Mouse (Mus musculus): ENCODE results near the gene Gna13. TPM values are rescaled to one million over a fixed set of nuclear protein-coding genes. Genes with fewer than 3 reads are reported as not detected.
A peak's percentile ranks its signal among the peaks of the same experiment; 100 is the strongest.

Gene Gna13
- total and polyA plus RNA-seq, 3 experiments, result 32.2 to 57.6 (median 39.3) TPM

DNA sequence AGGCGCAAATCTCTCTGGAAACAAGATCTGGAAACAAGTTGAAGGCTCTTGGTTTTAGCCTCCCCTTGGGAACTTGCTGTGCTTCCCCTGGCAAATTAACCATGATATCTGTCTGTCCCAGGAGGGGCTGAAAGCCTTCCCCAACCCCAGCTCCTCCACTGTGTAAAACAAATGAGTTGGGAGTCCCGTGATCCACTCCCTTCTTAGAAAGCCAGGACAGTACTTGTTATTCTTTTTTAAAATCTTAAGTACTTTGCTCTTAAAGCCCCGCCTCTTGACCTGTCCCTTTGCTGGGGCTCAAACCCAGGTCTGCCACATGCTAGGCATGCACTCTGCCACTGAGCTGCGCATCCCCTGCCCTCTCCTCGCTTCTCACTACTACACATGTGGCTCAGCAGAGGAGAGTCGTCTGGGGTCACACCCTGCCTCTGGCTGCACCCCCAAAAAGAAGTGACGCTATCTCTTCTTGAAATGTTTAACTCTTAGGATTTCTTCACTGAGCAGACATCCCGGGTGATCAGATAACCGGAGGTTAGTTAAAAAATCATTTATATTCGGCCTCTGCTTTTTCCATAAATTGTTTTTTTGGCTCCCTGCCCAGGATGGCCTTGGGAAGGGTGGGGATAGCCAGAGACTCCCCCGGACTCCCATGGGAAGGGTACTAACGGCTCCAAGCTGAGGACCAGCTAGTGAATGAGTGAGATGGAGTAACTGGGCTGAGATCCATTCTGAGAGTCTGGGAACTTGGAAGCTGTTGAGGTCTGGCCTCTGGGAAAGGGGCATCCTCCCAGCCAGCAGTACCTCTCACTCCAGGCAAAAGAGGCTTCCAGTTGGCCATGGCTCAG lies 9.0 kb upstream of the Gna13 start:
- DNase-seq (ENCODE audit: extremely low read depth), result no peak
- Histone ChIP-seq H3K9me3 (replicated peaks; ENCODE audit: low read length) (no peaks in the 10 kb centered on the region), H3K27ac (ENCODE audit: insufficient read depth, low read depth) (no peak overlapping the region), H3K79me2 (replicated peaks; ENCODE audit: control insufficient read depth, extremely low read depth, insufficient read depth, poor library complexity, severe bottlenecking) (no peaks in the 10 kb centered on the region), H3K4me2 (ENCODE audit: insufficient read depth, low read depth, poor library complexity, severe bottlenecking) (no peak overlapping the region), H3K36me3 (replicated peaks in 1 of 2; ENCODE audit: control insufficient read depth in 1 of 2, insufficient read depth in 1 of 2, low read length in 1 of 2) (peaks cover 0 to 10% of the 10 kb centered on the region in 2 experiments), H3K9ac (ENCODE audit: insufficient read depth, low read depth) (no peak overlapping the region), H3K4me3 (replicated peaks in 1 of 3; ENCODE audit: low read depth in 2 of 3, low read length in 2 of 3, poor library complexity in 1 of 3) (no peak overlapping the region), H3K27me3 (replicated peaks) (peaks cover 5% of the 10 kb centered on the region), H3K4me1 (ENCODE audit: control insufficient read depth in 1 of 2, insufficient read depth in 2 of 2) (peaks cover 6 to 16% of the 10 kb centered on the region in 2 experiments)
- TF ChIP-seq MAX (IDR thresholded peaks at IDR 0.05; ENCODE audit: low read length) (no peak), POLR2A (IDR thresholded peaks at IDR 0.05; ENCODE audit: low read depth, low read length) (no peak), USF1 (IDR thresholded peaks at IDR 0.05; ENCODE audit: low read depth, low read length) (no peak), BHLHE40 (IDR thresholded peaks at IDR 0.05; ENCODE audit: low read depth, low read length) (peak; percentile 62), TBP (conservative IDR thresholded peaks at IDR 0.05; ENCODE audit: low read depth, low read length) (0 out of 2 replicates have a peak, but pooled peaks have one; percentile 49), TCF12 (IDR thresholded peaks at IDR 0.05; ENCODE audit: low read depth, low read length) (no peak), ETS1 (conservative IDR thresholded peaks at IDR 0.05; ENCODE audit: low read depth, low read length) (peak; percentile 47; the same call in 1 of the 2 replicates)
- dilution Hi-C loops (cut with MboI; ENCODE audit: extremely low pct_ligation_motif_present, extremely low pct_unique_long_range_greater_than_20kb, low sequenced_read_pairs) (no loop called here), in situ Hi-C loops (cut with MboI; ENCODE audit: low pct_ligation_motif_present, low pct_unique_long_range_greater_than_20kb, low sequenced_read_pairs) (no loop called here)

DNA sequence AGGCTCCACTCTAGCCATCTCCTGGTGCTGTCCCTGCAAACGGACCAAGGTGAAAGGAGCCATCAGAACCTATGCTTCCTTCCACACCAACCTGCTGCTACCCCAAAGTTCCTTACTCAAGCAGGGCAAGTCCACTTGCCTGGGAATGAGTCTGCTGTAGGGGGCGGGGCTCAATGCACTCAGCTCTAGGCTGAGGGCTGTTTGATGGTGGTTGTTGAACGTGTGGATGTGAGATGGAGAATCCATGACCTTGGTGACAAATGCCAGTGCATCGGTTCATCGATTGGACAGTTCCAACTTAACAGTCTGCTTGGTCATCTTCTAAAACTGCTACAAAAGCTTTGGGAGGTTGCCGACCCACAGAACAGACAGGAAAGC lies 8.4 kb upstream of the Gna13 start:
- in situ Hi-C loops (cut with MboI; ENCODE audit: low pct_ligation_motif_present, low pct_unique_long_range_greater_than_20kb, low sequenced_read_pairs), result no loop called here
- Histone ChIP-seq H3K27me3 (replicated peaks) (peaks cover 5% of the 10 kb centered on the region), H3K9me3 (replicated peaks; ENCODE audit: low read length) (no peaks in the 10 kb centered on the region), H3K4me1 (ENCODE audit: control insufficient read depth in 1 of 2, insufficient read depth in 2 of 2) (peaks cover 5 to 18% of the 10 kb centered on the region in 2 experiments; a peak in 3 of 4 replicates), H3K4me2 (ENCODE audit: insufficient read depth, low read depth, poor library complexity, severe bottlenecking) (no peak overlapping the region), H3K9ac (ENCODE audit: insufficient read depth, low read depth) (no peak overlapping the region), H3K36me3 (replicated peaks in 1 of 2; ENCODE audit: control insufficient read depth in 1 of 2, insufficient read depth in 1 of 2, low read length in 1 of 2) (peaks cover 0 to 10% of the 10 kb centered on the region in 2 experiments), H3K27ac (ENCODE audit: insufficient read depth, low read depth) (no peak overlapping the region), H3K79me2 (replicated peaks; ENCODE audit: control insufficient read depth, extremely low read depth, insufficient read depth, poor library complexity, severe bottlenecking) (no peaks in the 10 kb centered on the region), H3K4me3 (replicated peaks in 1 of 3; ENCODE audit: low read depth in 2 of 3, low read length in 2 of 3, poor library complexity in 1 of 3) (no peak overlapping the region)
- dilution Hi-C loops (cut with MboI; ENCODE audit: extremely low pct_ligation_motif_present, extremely low pct_unique_long_range_greater_than_20kb, low sequenced_read_pairs), result no loop called here
- DNase-seq (ENCODE audit: extremely low read depth), result no peak
- TF ChIP-seq BHLHE40 (IDR thresholded peaks at IDR 0.05; ENCODE audit: low read depth, low read length) (no peak), ZC3H11A (IDR thresholded peaks at IDR 0.05; ENCODE audit: low read depth, low read length) (no peak), ELF1 (IDR thresholded peaks at IDR 0.05; ENCODE audit: low read depth, low read length) (no peak), MYC (IDR thresholded peaks at IDR 0.05; ENCODE audit: low read depth, low read length) (no peak), CTCF (conservative IDR thresholded peaks at IDR 0.05 in 1 of 2, IDR thresholded peaks at IDR 0.05 in 1 of 2; ENCODE audit: low read depth in 2 of 2, low read length in 2 of 2) (no peak), MAX (IDR thresholded peaks at IDR 0.05; ENCODE audit: low read length) (no peak)

DNA sequence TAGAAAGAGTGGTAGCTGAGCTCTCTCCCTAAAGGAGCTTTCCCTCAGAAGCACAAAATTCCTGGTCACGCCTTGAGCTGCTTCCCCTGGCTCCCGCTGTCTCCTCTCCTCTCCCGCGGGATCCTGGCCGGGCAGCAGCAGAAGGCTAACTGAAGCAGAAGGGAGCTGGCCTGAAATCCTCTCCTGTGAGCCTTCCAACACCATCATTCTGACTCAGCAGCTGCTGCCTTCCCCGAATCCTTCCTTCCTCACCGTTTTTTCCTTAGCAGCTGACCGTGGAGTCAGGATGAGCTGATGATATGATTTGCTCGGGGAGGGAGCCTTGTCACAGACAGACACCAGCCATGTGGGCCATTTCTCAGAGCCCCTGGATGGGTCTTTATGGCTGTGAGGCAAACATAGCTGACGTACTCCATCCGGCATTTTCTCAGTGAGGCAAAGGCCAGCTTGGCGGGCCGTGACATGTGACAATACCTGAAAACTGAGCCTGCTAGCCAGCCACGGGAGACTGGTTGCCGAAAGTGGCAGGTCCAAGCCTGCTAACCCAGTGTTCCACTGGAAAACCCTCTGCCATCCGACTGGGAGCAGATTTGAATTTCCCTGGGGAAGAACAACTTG lies 6.8 kb upstream of the Gna13 start:
- peaks cover 0 to 10% of the 10 kb centered on the region in 2 experiments for H3K36me3 ChIP-seq (replicated peaks in 1 of 2; ENCODE audit: control insufficient read depth in 1 of 2, insufficient read depth in 1 of 2, low read length in 1 of 2)
- no peaks in the 10 kb centered on the region for H3K9me3 ChIP-seq (replicated peaks; ENCODE audit: low read length)
- H3K4me1 ChIP-seq (ENCODE audit: control insufficient read depth in 1 of 2, insufficient read depth in 2 of 2), result peaks cover 10 to 34% of the 10 kb centered on the region in 2 experiments
- DNase-seq (ENCODE audit: extremely low read depth), result no peak
- no peak overlapping the region for H3K4me3 ChIP-seq (replicated peaks in 1 of 3; ENCODE audit: low read depth in 2 of 3, low read length in 2 of 3, poor library complexity in 1 of 3)
- no peak overlapping the region for H3K9ac ChIP-seq (ENCODE audit: insufficient read depth, low read depth)
- no peak overlapping the region for H3K4me2 ChIP-seq (ENCODE audit: insufficient read depth, low read depth, poor library complexity, severe bottlenecking)
- no peak overlapping the region for H3K27ac ChIP-seq (ENCODE audit: insufficient read depth, low read depth)
- in situ Hi-C loops (cut with MboI; ENCODE audit: low pct_ligation_motif_present, low pct_unique_long_range_greater_than_20kb, low sequenced_read_pairs), result no loop called here
- H3K79me2 ChIP-seq (replicated peaks; ENCODE audit: control insufficient read depth, extremely low read depth, insufficient read depth, poor library complexity, severe bottlenecking), result no peaks in the 10 kb centered on the region
- TF ChIP-seq MAZ (IDR thresholded peaks at IDR 0.05; ENCODE audit: low read depth, low read length), result no peak
- TF ChIP-seq ZC3H11A (IDR thresholded peaks at IDR 0.05; ENCODE audit: low read depth, low read length), result no peak
- TF ChIP-seq CHD1 (IDR thresholded peaks at IDR 0.05; ENCODE audit: low read depth, low read length), result no peak
- no peaks in the 10 kb centered on the region for H3K27me3 ChIP-seq (replicated peaks)
- dilution Hi-C loops (cut with MboI; ENCODE audit: extremely low pct_ligation_motif_present, extremely low pct_unique_long_range_greater_than_20kb, low sequenced_read_pairs), result no loop called here

Data from CH12.LX (cell line).